Mouse (Mus musculus) liver, embryonic 14.5 days (tissue): ENCODE measurements around the gene Olfr545. TPM values are rescaled to one million over a fixed set of nuclear protein-coding genes. Genes with fewer than 3 reads are reported as not detected.
"Not testable (repeated sequence)": the region's sequence is repeated elsewhere in the genome, so short reads cannot be mapped to it uniquely, and the experiment has no call there.

Source experiments
- ATAC-seq: fragments of 200-750 bp; cut with Nextera tagmentation; 2 replicates; pipeline ENCODE4 v1.8.0; 2017; ENCODE audit warnings: moderate number of reproducible peaks, mild to moderate bottlenecking, moderate library complexity; ENCODE audit not compliant: insufficient read depth
- DNase-seq, 3 experiments: peaks; one replicate each; pipeline ENCODE4 v3.0.0-alpha.2; 2012 to 2013; ENCODE audit warnings: low read depth in 3 of 3, low spot score in 3 of 3
- H3K27ac ChIP-seq: fragments of 300-500 bp; sonication (generic); 2 replicates; pipeline ENCODE4 v1.5.1; 2014; ENCODE audit warnings: moderate library complexity, mild to moderate bottlenecking, control low read depth, inconsistent platforms
- H3K27me3 ChIP-seq: fragments of 300-500 bp; sonication (generic); 2 replicates; pipeline ENCODE4 v1.6.1; 2014; ENCODE audit warnings: mild to moderate bottlenecking, low read length, moderate library complexity; ENCODE audit not compliant: control insufficient read depth, insufficient read depth
- H3K36me3 ChIP-seq: fragments of 300-500 bp; sonication (generic); replicated peaks from 2 replicates; pipeline ENCODE4 v1.6.1; 2014; ENCODE audit warnings: low read depth; ENCODE audit not compliant: control insufficient read depth, insufficient read depth
- H3K4me1 ChIP-seq, 2 experiments: fragments of 200-500 bp in 1 of 2; fragments of 300-500 bp in 1 of 2; sonication (generic) in 1 of 2; replicated peaks; 2 replicates each; pipeline ENCODE4 v1.6.1; 2012 to 2014; ENCODE audit warnings: antibody characterized with exemption in 1 of 2, inconsistent platforms in 1 of 2, low read length in 1 of 2; ENCODE audit not compliant: control insufficient read depth in 2 of 2, insufficient read depth in 2 of 2
- H3K4me2 ChIP-seq: fragments of 300-500 bp; sonication (generic); 2 replicates; pipeline ENCODE4 v1.6.1; 2014; ENCODE audit warnings: low read depth, mild to moderate bottlenecking, control low read depth, moderate library complexity
- H3K4me3 ChIP-seq, 2 experiments: fragments of 200-500 bp in 1 of 2; fragments of 300-500 bp in 1 of 2; sonication (generic) in 1 of 2; 2 replicates each; pipeline ENCODE4 v1.5.1; 2012 to 2014; ENCODE audit warnings: low read depth in 2 of 2, low read length in 2 of 2, mild to moderate bottlenecking in 2 of 2, control low read depth in 1 of 2, inconsistent platforms in 1 of 2, moderate library complexity in 1 of 2; ENCODE audit not compliant: insufficient read depth in 1 of 2
- H3K9ac ChIP-seq: fragments of 300-500 bp; sonication (generic); replicated peaks from 2 replicates; pipeline ENCODE4 v1.6.1; 2014; ENCODE audit warnings: mild to moderate bottlenecking, control low read depth, moderate library complexity
- H3K9me3 ChIP-seq: fragments of 300-500 bp; sonication (generic); 2 replicates; pipeline ENCODE4 v1.6.1; 2016; ENCODE audit warnings: low read length, mixed read lengths; ENCODE audit not compliant: control insufficient read depth
- CTCF ChIP-seq: IDR thresholded peaks from 2 replicates; pipeline ENCODE4 v1.5.1; 2016; ENCODE audit warnings: antibody characterized with exemption, low read depth, control low read depth
- EP300 ChIP-seq: IDR thresholded peaks from 2 replicates; pipeline ENCODE4 v1.6.1; 2016; ENCODE audit warnings: antibody characterized with exemption, low read depth
- WGBS: fragments of 180-500 bp; shearing (Covaris S2); extraction: QIAGEN DNeasy Blood & Tissue Kit; methylation state at CpG from one replicate; pipeline ENCODE4 v1.1.7; 2014; ENCODE audit not compliant: insufficient replicate concordance; 5-methylcytosine and 5-hydroxymethylcytosine counted together
- polyA plus RNA-seq, 2 experiments: library from polyadenylated mRNA; depleted of rRNA in 1 of 2; stranded (reverse) in 1 of 2; unstranded in 1 of 2; fragments of >200 nt; fragmentation: Nextera tagmentation in 1 of 2; extraction: Ambion mirVana in 1 of 2; gene quantifications; 2 replicates each; pipeline versions ENCODE4 v1.2.1 to v1.2.3; 2012 to 2014

Olfr545 gene
- polyA plus RNA-seq, 2 experiments, result not detected

DNA sequence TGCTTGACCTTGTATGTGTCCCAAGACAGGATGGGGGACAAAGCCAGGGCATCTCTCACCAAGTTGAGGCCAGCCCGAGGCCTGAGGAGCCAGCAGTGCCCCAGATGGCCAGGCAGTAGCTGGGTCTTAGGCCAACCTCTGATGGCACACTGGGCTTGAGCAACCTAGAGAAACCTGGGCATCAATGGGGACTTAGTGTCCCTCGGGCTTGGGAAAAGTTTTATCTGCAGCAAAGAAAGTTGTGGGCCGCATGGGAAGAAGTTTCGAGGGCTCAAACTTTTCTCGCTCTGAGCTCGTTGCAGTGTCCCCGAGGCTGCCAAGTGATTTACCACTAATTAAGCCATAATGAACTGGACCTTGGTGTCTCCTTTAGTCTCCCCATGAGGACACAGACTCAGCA, 10.4 kb upstream of the Olfr545 start:
- H3K27me3 ChIP-seq, result no peaks in the 10 kb centered on the region; the same call in 1 of the 2 replicates
- TF ChIP-seq EP300, result no peak
- no peak for TF ChIP-seq CTCF
- ATAC-seq (no peak), DNase-seq (no peak)
- no peak overlapping the region for H3K9ac ChIP-seq
- H3K27ac ChIP-seq, result no peak overlapping the region
- no peaks in the 10 kb centered on the region for H3K36me3 ChIP-seq
- no peaks in the 10 kb centered on the region for H3K9me3 ChIP-seq
- H3K4me2 ChIP-seq, result no peak overlapping the region
- no peak overlapping the region for H3K4me3 ChIP-seq
- WGBS, result 59% methylated on average over 7 of the region's 7 CpGs
- H3K4me1 ChIP-seq, result peaks cover 0 to 4% of the 10 kb centered on the region in 2 experiments; a peak in 1 of 4 replicates

- no peaks in the 10 kb centered on the region; the same call in 1 of the 2 replicates for H3K27me3 ChIP-seq
- no peak for ATAC-seq
- TF ChIP-seq CTCF, result no peak
- no peak for TF ChIP-seq EP300
Measured at GRCm38 (mm10) chr7:102508666-102509065, 9.3 kb upstream of the Olfr545 start.

DNA sequence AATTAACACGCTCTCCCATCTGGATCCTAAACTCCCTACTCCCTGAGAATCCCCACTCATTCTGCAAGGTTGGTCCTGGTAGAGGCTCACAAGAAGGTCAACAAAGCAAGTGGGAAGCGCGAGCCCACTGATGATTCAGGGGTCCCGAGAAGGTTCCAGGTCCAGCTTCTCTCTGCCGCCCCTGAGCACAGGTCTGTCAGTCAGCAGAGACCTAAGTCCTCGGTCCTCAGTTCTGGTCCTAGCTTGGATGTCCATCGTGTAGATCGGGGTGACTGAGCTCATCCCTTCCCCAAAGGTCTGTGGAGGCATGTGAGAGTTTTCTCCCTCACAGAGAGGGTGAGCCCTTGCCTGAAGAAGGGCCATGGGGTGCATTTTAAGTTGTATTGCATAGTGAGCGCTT, 8.7 kb upstream of the Olfr545 start:
- WGBS, result 77% methylated on average over 9 of the region's 9 CpGs
- ATAC-seq (no peak), DNase-seq (no peak)

More at GRCm38 (mm10) chr7:102508666-102509065, 9.3 kb upstream of the Olfr545 start:
- Histone ChIP-seq H3K36me3 (no peaks in the 10 kb centered on the region), H3K27ac (no peak overlapping the region), H3K4me2 (no peak overlapping the region), H3K9me3 (no peaks in the 10 kb centered on the region), H3K9ac (no peak overlapping the region), H3K4me3 (no peak overlapping the region), H3K4me1 (peaks cover 0 to 2% of the 10 kb centered on the region in 2 experiments; a peak in 1 of 4 replicates)
- DNase-seq, result no peak
- 70% methylated on average over 6 of the region's 6 CpGs for WGBS

GRCm38 (mm10) chr7:102506848-102507247, 7.5 kb upstream of the Olfr545 start:
- Histone ChIP-seq H3K4me3 (no peak overlapping the region), H3K27me3 (no peaks in the 10 kb centered on the region), H3K27ac (no peak overlapping the region), H3K4me1 (no peaks in the 10 kb centered on the region), H3K9ac (no peak overlapping the region), H3K4me2 (no peak overlapping the region), H3K36me3 (no peaks in the 10 kb centered on the region), H3K9me3 (no peaks in the 10 kb centered on the region)
- TF ChIP-seq EP300 (no peak), CTCF (peak; percentile 87)
- DNase-seq (peak; percentile 23 to 37 (median 29)), ATAC-seq (peak; percentile 47; the same call in 1 of the 2 replicates)
- 36% methylated on average over 3 of the region's 3 CpGs for WGBS

More for the DNA sequence above, 8.7 kb upstream of the Olfr545 start:
- Histone ChIP-seq H3K9me3 (no peaks in the 10 kb centered on the region), H3K4me3 (no peak overlapping the region), H3K36me3 (no peaks in the 10 kb centered on the region), H3K4me1 (no peaks in the 10 kb centered on the region), H3K27ac (no peak overlapping the region), H3K9ac (no peak overlapping the region), H3K27me3 (no peaks in the 10 kb centered on the region; the same call in 1 of the 2 replicates), H3K4me2 (no peak overlapping the region)
- TF ChIP-seq CTCF (no peak), EP300 (no peak)

DNA sequence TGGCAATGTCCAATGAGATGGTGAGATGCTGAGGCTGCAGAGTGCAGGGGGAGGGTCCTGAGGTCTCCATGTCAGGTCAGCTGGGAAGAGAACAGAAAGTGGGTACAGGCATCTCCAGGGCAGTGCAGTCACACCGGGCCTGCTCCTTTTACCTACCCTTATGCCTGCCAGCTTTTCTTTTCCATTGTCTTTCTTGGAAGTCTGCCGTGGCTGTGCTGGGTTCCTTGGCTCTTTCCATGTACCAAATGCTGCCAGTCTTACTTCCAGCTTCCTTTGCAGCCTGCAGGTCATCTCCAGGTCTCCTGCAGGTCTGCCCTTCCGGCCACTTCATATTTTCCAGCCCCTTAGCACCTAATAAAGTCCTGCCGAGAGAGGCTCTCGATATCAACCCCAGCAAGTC, 2.6 kb upstream of the Olfr545 start:
- H3K4me3 ChIP-seq, result no peak overlapping the region
- no peak overlapping the region for H3K9ac ChIP-seq
- no peak for TF ChIP-seq EP300
- TF ChIP-seq CTCF, result no peak
- H3K4me1 ChIP-seq, result no peaks in the 10 kb centered on the region
- no peaks in the 10 kb centered on the region for H3K9me3 ChIP-seq
- H3K27me3 ChIP-seq, result no peaks in the 10 kb centered on the region
- DNase-seq (no peak), ATAC-seq (no peak)
- WGBS, result 57% methylated on average over 5 of the region's 5 CpGs
- no peak overlapping the region for H3K4me2 ChIP-seq
- no peaks in the 10 kb centered on the region for H3K36me3 ChIP-seq
- H3K27ac ChIP-seq, result no peak overlapping the region

DNA sequence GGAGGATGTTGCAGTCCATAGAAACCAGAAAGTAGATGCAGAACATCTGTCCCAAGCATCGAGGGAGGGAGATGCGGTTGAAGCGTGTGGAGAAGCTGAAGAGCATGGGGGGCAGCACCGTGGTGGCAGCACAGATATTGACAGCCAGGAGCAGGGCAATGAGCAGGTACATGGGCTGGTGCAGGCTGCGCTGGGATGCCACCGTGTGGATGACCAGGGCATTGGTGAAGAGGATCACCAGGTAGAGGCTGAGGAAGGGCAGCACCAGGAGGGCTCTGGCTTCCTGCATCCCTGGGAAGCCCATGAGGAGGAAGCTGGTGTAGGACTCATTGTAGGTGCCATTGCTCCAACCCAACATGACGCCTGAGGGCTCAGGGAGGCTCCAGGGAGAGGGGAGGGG, 5.0 kb downstream of the Olfr545 start:
- H3K4me3 ChIP-seq, H3K27ac ChIP-seq, H3K9me3 ChIP-seq, H3K4me2 ChIP-seq, H3K9ac ChIP-seq, H3K36me3 ChIP-seq, DNase-seq, H3K4me1 ChIP-seq, ATAC-seq, H3K27me3 ChIP-seq: not testable (repeated sequence)
- WGBS, result 33% methylated on average over 6 of the region's 7 CpGs
